Mouse (Mus musculus) bone marrow macrophage, adult 2 months (primary cell): Measurements from ENCODE around the gene Hoga1.

Experiments used
- CTCF ChIP-seq: IDR thresholded peaks from 2 replicates; pipeline ENCODE4 v1.5.1; 2012; ENCODE audit warnings: low read depth, mild to moderate bottlenecking, low read length, moderate library complexity
- POLR2A ChIP-seq: IDR thresholded peaks from 2 replicates; pipeline ENCODE4 v1.6.1; 2012; ENCODE audit warnings: mild to moderate bottlenecking, low read depth, low read length, borderline replicate concordance

DNA sequence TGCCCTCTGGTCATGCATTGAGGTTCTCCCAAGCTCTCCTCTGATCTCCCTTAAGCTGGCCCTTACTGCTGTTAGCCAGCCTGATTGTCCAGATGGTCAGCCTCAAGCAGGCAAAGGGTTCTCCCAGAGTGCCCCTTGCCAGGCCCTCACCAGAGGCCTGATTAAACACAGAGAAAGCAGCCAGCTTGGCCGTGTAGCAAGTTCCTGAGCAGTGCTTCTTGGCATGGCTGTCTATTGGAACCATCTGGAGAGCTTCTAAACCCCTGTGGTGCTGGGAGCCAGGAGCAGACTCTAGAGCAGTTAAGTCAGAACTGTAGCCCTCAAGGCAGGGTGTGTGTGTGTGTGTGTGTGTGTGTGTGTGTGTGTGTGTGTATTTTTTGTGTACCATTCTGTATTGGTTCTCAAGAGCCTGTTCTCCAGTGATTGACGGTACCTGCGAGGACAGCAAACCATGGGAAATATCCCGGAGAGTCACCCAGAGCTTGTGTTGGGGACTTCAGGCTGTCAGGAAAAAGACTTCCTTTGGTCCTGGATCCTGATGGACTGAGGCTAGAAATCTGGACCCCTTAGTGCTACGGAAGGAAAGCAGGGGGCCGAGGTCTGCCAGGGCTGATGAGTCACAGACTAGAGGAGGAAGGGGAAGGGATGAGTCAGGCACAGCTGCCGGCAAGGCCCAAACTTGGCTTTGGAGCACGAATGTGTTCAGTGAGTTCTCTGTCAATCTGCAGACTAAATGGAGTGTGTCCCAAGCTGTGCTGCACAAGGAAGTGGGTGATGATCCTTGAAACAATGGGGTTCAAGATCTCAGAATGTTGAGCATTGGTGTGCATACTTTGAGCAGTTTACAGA is 27.8 kb upstream of the Hoga1 start:
- TF ChIP-seq CTCF = no peak
- no peak for TF ChIP-seq POLR2A
